Mouse (Mus musculus): ENCODE measurements around the gene Pdia3.
"Not testable (repeated sequence)": the region's sequence is repeated elsewhere in the genome, so short reads cannot be mapped to it uniquely, and the experiment has no call there.

Pdia3 gene

GRCm38 (mm10) chr2:121480498-121480897 lies 66.9 kb downstream of the Pdia3 start:
- DNase-seq, result peak; percentile 14

- DNase-seq, result not testable (repeated sequence)
Observed at GRCm38 (mm10) chr2:121480916-121481315, 67.3 kb downstream of the Pdia3 start.

- no peak for DNase-seq
Observed at GRCm38 (mm10) chr2:121483576-121483975, 70.0 kb downstream of the Pdia3 start.

- not testable (repeated sequence) for DNase-seq
Observed at GRCm38 (mm10) chr2:121484403-121484802, 70.8 kb downstream of the Pdia3 start.

Measured in lung, postnatal 14 days (tissue).